Mouse (Mus musculus): Measurements from ENCODE around the gene Fam102b.
A peak's percentile ranks its signal among the peaks of the same experiment; 100 is the strongest.

Fam102b gene

GRCm38 (mm10) chr3:109010489-109011260 lies 16.7 kb downstream of the Fam102b start:
- no peak for DNase-seq (ENCODE audit: low spot score in 2 of 2)

GRCm38 (mm10) chr3:109008180-109008579 lies 19.2 kb downstream of the Fam102b start:
- DNase-seq (ENCODE audit: low spot score in 2 of 2) = no peak

- no peak for DNase-seq (ENCODE audit: low spot score in 2 of 2)
Observed at GRCm38 (mm10) chr3:109005777-109006176, 21.6 kb downstream of the Fam102b start.

GRCm38 (mm10) chr3:108999173-108999572 lies 28.2 kb downstream of the Fam102b start:
- no peak for DNase-seq (ENCODE audit: low spot score in 2 of 2)

GRCm38 (mm10) chr3:108997762-108998161 lies 29.6 kb downstream of the Fam102b start:
- DNase-seq (ENCODE audit: low spot score in 2 of 2) = no peak

- DNase-seq (ENCODE audit: low spot score in 2 of 2) = no peak
Observed at GRCm38 (mm10) chr3:108997284-108997683, 30.1 kb downstream of the Fam102b start.

- no peak for DNase-seq (ENCODE audit: low spot score in 2 of 2)
Observed at GRCm38 (mm10) chr3:108995379-108995778, 32.0 kb downstream of the Fam102b start.

- no peak for DNase-seq (ENCODE audit: low spot score in 2 of 2)
Observed at GRCm38 (mm10) chr3:108994477-108994876, 32.9 kb downstream of the Fam102b start.

GRCm38 (mm10) chr3:108989971-108990548 lies 37.3 kb downstream of the Fam102b start:
- DNase-seq (ENCODE audit: low spot score in 2 of 2) = no peak

GRCm38 (mm10) chr3:108987009-108987659 lies 40.3 kb downstream of the Fam102b start:
- no peak for DNase-seq (ENCODE audit: low spot score in 2 of 2)

GRCm38 (mm10) chr3:108986534-108986933 lies 40.9 kb downstream of the Fam102b start:
- DNase-seq (ENCODE audit: low spot score in 2 of 2) = peak; percentile 41 to 46

GRCm38 (mm10) chr3:108983989-108984388 lies 43.4 kb downstream of the Fam102b start:
- DNase-seq (ENCODE audit: low spot score in 2 of 2) = no peak

- DNase-seq (ENCODE audit: low spot score in 2 of 2) = no peak
Observed at GRCm38 (mm10) chr3:108981946-108982345, 45.5 kb downstream of the Fam102b start.

GRCm38 (mm10) chr3:108977340-108978030 lies 49.9 kb downstream of the Fam102b start:
- no peak for DNase-seq (ENCODE audit: low spot score in 2 of 2)

- DNase-seq (ENCODE audit: low spot score in 2 of 2) = no peak
Observed at GRCm38 (mm10) chr3:108974920-108975485, 52.4 kb downstream of the Fam102b start.

GRCm38 (mm10) chr3:108973980-108974660 lies 53.3 kb downstream of the Fam102b start:
- DNase-seq (ENCODE audit: low spot score in 2 of 2) = no peak

- DNase-seq (ENCODE audit: low spot score in 2 of 2) = no peak
Observed at GRCm38 (mm10) chr3:108966051-108966450, 61.4 kb downstream of the Fam102b start.

GRCm38 (mm10) chr3:108964361-108965044 lies 62.9 kb downstream of the Fam102b start:
- no peak for DNase-seq (ENCODE audit: low spot score in 2 of 2)

- DNase-seq (ENCODE audit: low spot score in 2 of 2) = no peak
Observed at GRCm38 (mm10) chr3:108963776-108964175, 63.6 kb downstream of the Fam102b start.

- DNase-seq (ENCODE audit: low spot score in 2 of 2) = no peak
Observed at GRCm38 (mm10) chr3:108963278-108963677, 64.1 kb downstream of the Fam102b start.

GRCm38 (mm10) chr3:108961655-108962054 lies 65.8 kb downstream of the Fam102b start:
- no peak for DNase-seq (ENCODE audit: low spot score in 2 of 2)

Measured in right cerebral cortex, postnatal 10 days (tissue).